Mouse (Mus musculus): ENCODE measurements around the gene Lmbr1l.

DNA sequence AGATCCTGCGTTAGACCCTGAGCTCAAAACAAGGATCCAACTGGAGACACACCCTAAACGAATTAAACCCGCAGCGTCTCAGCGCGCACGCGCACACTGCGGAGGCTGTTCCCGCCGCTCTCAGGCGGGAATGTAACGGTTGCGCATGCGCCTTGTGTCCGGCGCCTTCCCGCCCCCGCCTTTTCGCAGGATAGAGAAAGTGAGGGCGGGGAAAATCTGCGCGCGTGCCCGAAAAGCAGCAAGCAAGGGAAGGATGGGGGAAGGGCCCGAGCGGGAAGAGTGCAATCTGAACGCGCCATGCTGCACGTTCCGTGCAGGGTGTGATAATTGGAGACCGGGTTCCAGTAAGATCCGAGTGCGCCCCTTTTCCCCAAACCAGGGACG is 15.8 kb upstream of the Lmbr1l start:
- TF ChIP-seq TAL1 (IDR thresholded peaks at IDR 0.05; ENCODE audit: low read length), result no peak
- no peak for TF ChIP-seq GATA1 (IDR thresholded peaks at IDR 0.05; ENCODE audit: low read length)
